Mouse (Mus musculus): ENCODE data around the gene B020031M17Rik. TPM values are rescaled to one million over a fixed set of nuclear protein-coding genes. Genes with fewer than 3 reads are reported as not detected.

The B020031M17Rik gene
- not detected for total RNA-seq (2023)

GRCm38 (mm10) chr13:119950706-119951105 is at the start of gene B020031M17Rik:
Gene B020031M17Rik (minus strand): TSS chr13:119950806.

DNA sequence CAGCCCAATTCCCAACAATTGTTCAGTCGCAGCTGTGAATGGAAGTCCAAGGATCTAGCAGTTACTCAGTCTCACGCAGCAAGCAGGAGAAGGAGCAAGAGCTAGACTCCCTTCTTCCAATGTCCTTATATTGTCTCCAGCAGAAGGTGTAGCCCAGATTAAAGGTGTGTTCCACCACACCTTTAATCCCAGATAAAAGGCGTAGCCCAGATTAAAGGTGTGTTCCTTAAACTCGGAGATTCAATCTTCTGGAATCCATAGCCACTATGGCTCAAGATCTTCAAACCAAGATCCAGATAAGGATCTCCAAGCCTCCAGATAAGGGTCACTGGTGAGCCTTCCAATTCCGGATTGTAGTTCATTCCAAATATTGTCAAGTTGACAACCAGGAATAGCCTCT is 21.4 kb downstream of the B020031M17Rik start, which contains the start of gene Gm21761:
TSS of gene Gm21761 (minus strand) at position 101 of the 400 bp plus-strand sequence.

Other genes with a start within 250 kb of the B020031M17Rik start
- 1 to 10 TPM; 2.5 to 3.1 TPM for gene Nim1k, start 194.9 kb downstream of the B020031M17Rik start, total RNA-seq (2023)
- 10 to 100 TPM; 52.9 to 59.9 TPM for gene Zfp131, start 159.9 kb downstream of the B020031M17Rik start, total RNA-seq (2023)
- gene AF067063, start 120.6 kb downstream of the B020031M17Rik start, total RNA-seq (2023): not detected
- not detected for gene D13Ertd608e, start 114.8 kb downstream of the B020031M17Rik start, total RNA-seq (2023)
- gene Tcstv1, start 56.0 kb downstream of the B020031M17Rik start, total RNA-seq (2023): not detected
- not detected for gene Gm21761, start 21.5 kb downstream of the B020031M17Rik start, total RNA-seq (2023)
- 1 to 10 TPM; 1.6 to 2.9 TPM for gene Gm36079, start 76.2 kb upstream of the B020031M17Rik start, total RNA-seq (2023)
- gene Gm21188, start 101.4 kb upstream of the B020031M17Rik start, total RNA-seq (2023): 100 to 1,000 TPM; 140 to 176 TPM
- not detected for gene Gm20767, start 189.4 kb upstream of the B020031M17Rik start, total RNA-seq (2023)
- not detected for gene Gm21818, start 221.6 kb upstream of the B020031M17Rik start, total RNA-seq (2023)

All from monocyte, adult 59 days (primary cell).